Mouse (Mus musculus) CH12.LX (cell line): ENCODE measurements around the gene Grsf1. TPM values are rescaled to one million over a fixed set of nuclear protein-coding genes. Genes with fewer than 3 reads are reported as not detected.

Experiments
- DNase-seq: peaks from one replicate; pipeline ENCODE4 v3.0.0-alpha.2; 2013; ENCODE audit errors: extremely low read depth
- H3K27ac ChIP-seq: 2 replicates; pipeline ENCODE4 v1.5.1; 2012; ENCODE audit warnings: low read depth, mild to moderate bottlenecking, control low read depth, moderate library complexity; ENCODE audit not compliant: insufficient read depth
- H3K27me3 ChIP-seq: replicated peaks from 2 replicates; pipeline ENCODE3; 2012; ENCODE audit warnings: inconsistent platforms
- H3K36me3 ChIP-seq, 2 experiments: replicated peaks in 1 of 2; 2 replicates each; pipeline versions ENCODE3 to v1.6.1; 2012; ENCODE audit warnings: inconsistent platforms in 1 of 2, low read length in 1 of 2, mild to moderate bottlenecking in 1 of 2, mixed read lengths in 1 of 2, moderate library complexity in 1 of 2; ENCODE audit not compliant: control insufficient read depth in 1 of 2, insufficient read depth in 1 of 2
- H3K4me1 ChIP-seq, 2 experiments: 2 replicates each; pipeline ENCODE4 v1.6.1; 2012; ENCODE audit warnings: inconsistent platforms in 1 of 2, moderate library complexity in 1 of 2; ENCODE audit not compliant: insufficient read depth in 2 of 2, control insufficient read depth in 1 of 2
- H3K4me2 ChIP-seq: 2 replicates; pipeline ENCODE4 v1.6.1; 2012; ENCODE audit warnings: low read depth, mild to moderate bottlenecking, control low read depth; ENCODE audit not compliant: poor library complexity, insufficient read depth, severe bottlenecking
- H3K4me3 ChIP-seq, 3 experiments: fragments of 150-350 bp in 1 of 3; sonication (generic) in 1 of 3; replicated peaks in 1 of 3; 2 replicates each; pipeline versions ENCODE3 to v1.5.1; 2011 to 2012; ENCODE audit warnings: low read depth in 2 of 3, low read length in 2 of 3, mild to moderate bottlenecking in 2 of 3, moderate library complexity in 2 of 3, control low read depth in 1 of 3, improper control_type of control experiment in 1 of 3, inconsistent platforms in 1 of 3, mixed read lengths in 1 of 3; ENCODE audit not compliant: poor library complexity in 1 of 3
- H3K79me2 ChIP-seq: replicated peaks from 2 replicates; pipeline ENCODE4 v1.6.1; 2012; ENCODE audit warnings: mild to moderate bottlenecking, moderate library complexity; ENCODE audit not compliant: control insufficient read depth, poor library complexity, insufficient read depth, severe bottlenecking; ENCODE audit errors: extremely low read depth
- H3K9ac ChIP-seq: 2 replicates; pipeline ENCODE4 v1.6.1; 2012; ENCODE audit warnings: low read depth, mild to moderate bottlenecking, control low read depth, moderate library complexity; ENCODE audit not compliant: insufficient read depth
- H3K9me3 ChIP-seq: replicated peaks from 2 replicates; pipeline ENCODE3; 2012; ENCODE audit warnings: low read length, inconsistent platforms, mixed read lengths
- CHD1 ChIP-seq: IDR thresholded peaks from 2 replicates; pipeline ENCODE4 v1.6.1; 2012; ENCODE audit warnings: low read depth, low read length, improper control_type of control experiment, inconsistent platforms
- ETS1 ChIP-seq: conservative IDR thresholded peaks from 2 replicates; pipeline ENCODE4 v1.6.1; 2012; ENCODE audit warnings: low read depth, mild to moderate bottlenecking, inconsistent platforms, low read length, improper control_type of control experiment, moderate library complexity
- GABPA ChIP-seq: IDR thresholded peaks from 2 replicates; pipeline ENCODE4 v1.6.1; 2012; ENCODE audit warnings: low read depth, low read length, improper control_type of control experiment, inconsistent platforms; ENCODE audit not compliant: insufficient replicate concordance
- HCFC1 ChIP-seq: IDR thresholded peaks from 2 replicates; pipeline ENCODE4 v1.6.1; 2012; ENCODE audit warnings: low read depth, mild to moderate bottlenecking, inconsistent platforms, low read length, improper control_type of control experiment
- IRF4 ChIP-seq: IDR thresholded peaks from 2 replicates; pipeline ENCODE4 v1.6.1; 2014; ENCODE audit warnings: low read depth, mild to moderate bottlenecking, inconsistent platforms, low read length, improper control_type of control experiment
- KAT2A ChIP-seq: IDR thresholded peaks from 2 replicates; pipeline ENCODE4 v1.6.1; 2012; ENCODE audit warnings: low read length, improper control_type of control experiment, inconsistent platforms; ENCODE audit not compliant: insufficient replicate concordance
- MAFK ChIP-seq: IDR thresholded peaks from 2 replicates; pipeline ENCODE4 v1.6.1; 2011; ENCODE audit warnings: low read length, improper control_type of control experiment; ENCODE audit not compliant: insufficient replicate concordance
- MAX ChIP-seq: IDR thresholded peaks from 2 replicates; pipeline ENCODE4 v1.6.1; 2011; ENCODE audit warnings: low read length, improper control_type of control experiment
- MEF2A ChIP-seq: IDR thresholded peaks from 2 replicates; pipeline ENCODE4 v1.6.1; 2014; ENCODE audit warnings: low read depth, mild to moderate bottlenecking, inconsistent platforms, low read length, improper control_type of control experiment, borderline replicate concordance
- MXI1 ChIP-seq: IDR thresholded peaks from 2 replicates; pipeline ENCODE4 v1.6.1; 2011; ENCODE audit warnings: mild to moderate bottlenecking, low read depth, low read length, improper control_type of control experiment
- MYC ChIP-seq: IDR thresholded peaks from 2 replicates; pipeline ENCODE4 v1.6.1; 2011; ENCODE audit warnings: low read depth, mild to moderate bottlenecking, improper control_type of control experiment, low read length
- NELFE ChIP-seq: IDR thresholded peaks from 2 replicates; pipeline ENCODE4 v1.6.1; 2011; ENCODE audit warnings: low read depth, low read length, improper control_type of control experiment
- POLR2AphosphoS2 ChIP-seq: IDR thresholded peaks from 2 replicates; pipeline ENCODE4 v1.6.1; 2011; ENCODE audit warnings: low read depth, low read length, improper control_type of control experiment
- RCOR1 ChIP-seq: conservative IDR thresholded peaks from 2 replicates; pipeline ENCODE4 v1.6.1; 2012; ENCODE audit warnings: low read depth, mild to moderate bottlenecking, inconsistent platforms, low read length, improper control_type of control experiment
- USF1 ChIP-seq: IDR thresholded peaks from 2 replicates; pipeline ENCODE4 v1.6.1; 2014; ENCODE audit warnings: low read depth, mild to moderate bottlenecking, inconsistent platforms, low read length, improper control_type of control experiment
- USF2 ChIP-seq: conservative IDR thresholded peaks from 2 replicates; pipeline ENCODE4 v1.6.1; 2011; ENCODE audit warnings: low read depth, low read length, improper control_type of control experiment
- ZMIZ1 ChIP-seq: IDR thresholded peaks from 2 replicates; pipeline ENCODE4 v1.6.1; 2012; ENCODE audit warnings: low read depth, mild to moderate bottlenecking, inconsistent platforms, low read length, improper control_type of control experiment
- ZNF384 ChIP-seq: IDR thresholded peaks from 2 replicates; pipeline ENCODE4 v1.6.1; 2012; ENCODE audit warnings: low read depth, low read length, improper control_type of control experiment, inconsistent platforms
- dilution Hi-C: fragments of 300-500 bp; cut with MboI; formaldehyde crosslinking; loops from 2 replicates; pipeline ENCODE4 v1.14.3; 2020; ENCODE audit warnings: low sequenced_read_pairs; ENCODE audit not compliant: extremely low pct_unique_long_range_greater_than_20kb, extremely low pct_ligation_motif_present
- in situ Hi-C: fragments of 300-500 bp; cut with MboI; formaldehyde crosslinking; loops from 3 replicates; pipeline ENCODE4 v1.14.3; 2019; ENCODE audit warnings: low sequenced_read_pairs, low pct_ligation_motif_present, low pct_unique_long_range_greater_than_20kb, mixed read lengths
- polyA plus RNA-seq: library from polyadenylated mRNA; unstranded; fragments of >175 nt; gene quantifications from 2 replicates; pipeline ENCODE4 v1.2.1, GENCODE M21; 2012; ENCODE audit warnings: low read depth; ENCODE audit not compliant: insufficient read length
- total RNA-seq, 2 experiments: library from RNA; depleted of rRNA; stranded (reverse); fragments of 300-350 nt in 1 of 2; fragments of >200 nt in 1 of 2; gene quantifications; 2 replicates each; pipeline ENCODE4 v1.2.3; 2012 to 2014

The Grsf1 gene
- total and polyA plus RNA-seq, 3 experiments: 56.8 to 109 (median 100) TPM

- H3K27ac ChIP-seq: no peak overlapping the region
- TF ChIP-seq NELFE (no peak), USF2 (no peak), GABPA (no peak), RCOR1 (no peak), KAT2A (no peak), HCFC1 (no peak)
- dilution Hi-C loops: no loop called here
These were observed 9.3 kb upstream of the Grsf1 start for GRCm38 (mm10) chr5:88685306-88685705.

GRCm38 (mm10) chr5:88684226-88684625 is 8.3 kb upstream of the Grsf1 start:
- in situ Hi-C loops (no loop called here), dilution Hi-C loops (no loop called here)
- Histone ChIP-seq H3K9me3 (no peaks in the 10 kb centered on the region), H3K27me3 (no peaks in the 10 kb centered on the region), H3K4me2 (no peak overlapping the region), H3K79me2 (no peaks in the 10 kb centered on the region), H3K4me3 (no peak overlapping the region), H3K9ac (no peak overlapping the region), H3K4me1 (peaks cover 0 to 3% of the 10 kb centered on the region in 2 experiments; a peak in 1 of 4 replicates), H3K36me3 (no peaks in the 10 kb centered on the region), H3K27ac (no peak overlapping the region)
- no peak for TF ChIP-seq MYC
- TF ChIP-seq ZNF384: no peak
- no peak for TF ChIP-seq MEF2A
- TF ChIP-seq ETS1: no peak
- no peak for TF ChIP-seq ZMIZ1
- no peak for TF ChIP-seq POLR2AphosphoS2
- TF ChIP-seq USF1: no peak
- TF ChIP-seq IRF4: no peak
- TF ChIP-seq CHD1: no peak
- no peak for TF ChIP-seq MXI1
- TF ChIP-seq MAFK: no peak
- no peak for TF ChIP-seq KAT2A
- no peak for TF ChIP-seq MAX
- no peak for DNase-seq

More at GRCm38 (mm10) chr5:88685306-88685705, 9.3 kb upstream of the Grsf1 start:
- Histone ChIP-seq H3K79me2 (no peaks in the 10 kb centered on the region), H3K9me3 (no peaks in the 10 kb centered on the region), H3K4me2 (no peak overlapping the region), H3K4me3 (no peak overlapping the region), H3K9ac (no peak overlapping the region), H3K27me3 (no peaks in the 10 kb centered on the region), H3K36me3 (no peaks in the 10 kb centered on the region), H3K4me1 (peaks cover 0 to 3% of the 10 kb centered on the region in 2 experiments; a peak in 1 of 4 replicates)
- in situ Hi-C loops: no loop called here
- DNase-seq: no peak
